Mouse (Mus musculus) midbrain, embryonic 15.5 days (tissue): Measurements from ENCODE around the gene Rnf7. TPM values are rescaled to one million over a fixed set of nuclear protein-coding genes. Genes with fewer than 3 reads are reported as not detected.
"Not testable (repeated sequence)": the region's sequence is repeated elsewhere in the genome, so short reads cannot be mapped to it uniquely, and the experiment has no call there.

Experiments
- ATAC-seq: fragments of 200-750 bp; cut with Nextera tagmentation; replicated peaks from 2 replicates; pipeline ENCODE4 v1.8.0; 2017; ENCODE audit warnings: moderate TSS enrichment
- H3K27ac ChIP-seq: fragments of 300-500 bp; sonication (generic); 2 replicates; pipeline ENCODE4 v1.5.1; 2015; ENCODE audit warnings: mild to moderate bottlenecking, inconsistent platforms
- H3K27me3 ChIP-seq: fragments of 300-500 bp; sonication (generic); replicated peaks from 2 replicates; pipeline ENCODE4 v1.6.1; 2015; ENCODE audit warnings: inconsistent platforms
- H3K36me3 ChIP-seq: fragments of 300-500 bp; sonication (generic); replicated peaks from 2 replicates; pipeline ENCODE4 v1.6.1; 2015; ENCODE audit warnings: inconsistent platforms
- H3K4me1 ChIP-seq: fragments of 300-500 bp; sonication (generic); 2 replicates; pipeline ENCODE4 v1.6.1; 2015; ENCODE audit warnings: inconsistent platforms
- H3K4me2 ChIP-seq: fragments of 300-500 bp; sonication (generic); 2 replicates; pipeline ENCODE4 v1.6.1; 2015; ENCODE audit warnings: inconsistent platforms, mild to moderate bottlenecking, moderate library complexity
- H3K4me3 ChIP-seq: fragments of 300-500 bp; sonication (generic); 2 replicates; pipeline ENCODE4 v1.5.1; 2015; ENCODE audit warnings: mild to moderate bottlenecking, inconsistent platforms
- H3K9ac ChIP-seq: fragments of 300-500 bp; sonication (generic); 2 replicates; pipeline ENCODE4 v1.6.1; 2015; ENCODE audit warnings: mild to moderate bottlenecking, inconsistent platforms
- H3K9me3 ChIP-seq: fragments of 300-500 bp; sonication (generic); 2 replicates; pipeline ENCODE4 v1.6.1; 2016; ENCODE audit warnings: inconsistent platforms
- WGBS: fragments of 180-500 bp; shearing (Covaris S2); methylation state at CpG from one replicate; pipeline ENCODE4 v1.1.7; 2015; ENCODE audit warnings: mixed read lengths; 5-methylcytosine and 5-hydroxymethylcytosine counted together
- polyA plus RNA-seq: library from polyadenylated mRNA; unstranded; fragments of >200 nt; fragmentation: Nextera tagmentation; extraction: Ambion mirVana; gene quantifications from 2 replicates; pipeline ENCODE4 v1.2.1, GENCODE M21; 2015

The Rnf7 gene
- polyA plus RNA-seq, 1 experiment from 2014 or later = 201 TPM

- no peaks in the 10 kb centered on the region for H3K9me3 ChIP-seq
- no peaks in the 10 kb centered on the region for H3K27me3 ChIP-seq
- no peaks in the 10 kb centered on the region for H3K36me3 ChIP-seq
- no peak overlapping the region for H3K9ac ChIP-seq
- ATAC-seq = no peak
- H3K27ac ChIP-seq = no peak overlapping the region
- H3K4me2 ChIP-seq = no peak overlapping the region
- H3K4me3 ChIP-seq = no peak overlapping the region
- peaks cover 7% of the 10 kb centered on the region for H3K4me1 ChIP-seq
- WGBS = 85% methylated on average over 6 of the region's 6 CpGs
Measured at GRCm38 (mm10) chr9:96502856-96503610, 24.6 kb upstream of the Rnf7 start.

GRCm38 (mm10) chr9:96501217-96501616 lies 22.7 kb upstream of the Rnf7 start:
- no peak overlapping the region for H3K9ac ChIP-seq
- 89% methylated on average over 7 of the region's 7 CpGs for WGBS
- ATAC-seq = no peak
- H3K4me3 ChIP-seq = no peak overlapping the region
- peaks cover 6% of the 10 kb centered on the region for H3K4me1 ChIP-seq
- no peaks in the 10 kb centered on the region for H3K36me3 ChIP-seq
- H3K27me3 ChIP-seq = no peaks in the 10 kb centered on the region
- no peaks in the 10 kb centered on the region for H3K9me3 ChIP-seq
- no peak overlapping the region for H3K27ac ChIP-seq
- no peak overlapping the region for H3K4me2 ChIP-seq

- Histone ChIP-seq H3K36me3 (no peaks in the 10 kb centered on the region), H3K9ac (no peak overlapping the region), H3K9me3 (no peaks in the 10 kb centered on the region), H3K4me3 (no peak overlapping the region), H3K4me1 (no peaks in the 10 kb centered on the region), H3K27ac (no peak overlapping the region), H3K27me3 (no peaks in the 10 kb centered on the region), H3K4me2 (no peak overlapping the region)
- WGBS = 44% methylated on average over 3 of the region's 3 CpGs
- no peak for ATAC-seq
Measured at GRCm38 (mm10) chr9:96493212-96493611, 14.7 kb upstream of the Rnf7 start.

- no peak for ATAC-seq
- no peak overlapping the region; the same call in 1 of the 2 replicates for H3K4me2 ChIP-seq
- 33% methylated on average over 12 of the region's 12 CpGs for whole genome bisulfite sequencing
Measured at GRCm38 (mm10) chr9:96491810-96492209, 13.3 kb upstream of the Rnf7 start.

DNA sequence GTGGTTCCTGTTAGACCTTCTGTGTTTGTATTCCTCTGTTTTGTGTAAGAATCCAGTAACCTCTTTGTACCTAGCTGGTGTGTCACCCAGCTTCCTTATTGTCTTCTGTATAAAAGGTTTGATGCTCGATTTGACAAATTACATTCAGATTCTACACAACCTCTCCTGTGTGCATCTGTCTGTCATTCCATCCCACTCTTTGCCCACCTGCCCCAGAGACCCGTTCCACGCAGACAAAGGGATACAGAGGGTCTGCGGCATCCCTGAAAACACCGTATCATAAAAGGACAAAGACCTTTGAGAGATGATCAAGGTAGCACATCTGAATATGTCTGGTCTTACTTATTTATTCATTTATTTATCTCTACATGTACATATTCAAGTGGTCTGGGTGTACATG lies 9.4 kb upstream of the Rnf7 start:
- not testable (repeated sequence) for H3K9me3 ChIP-seq, H3K4me2 ChIP-seq, H3K4me3 ChIP-seq, H3K9ac ChIP-seq, H3K27me3 ChIP-seq, H3K27ac ChIP-seq, ATAC-seq, H3K36me3 ChIP-seq, H3K4me1 ChIP-seq
- WGBS = 96% methylated on average over 5 of the region's 5 CpGs

More at GRCm38 (mm10) chr9:96491810-96492209, 13.3 kb upstream of the Rnf7 start:
- Histone ChIP-seq H3K27ac (no peak overlapping the region), H3K27me3 (no peaks in the 10 kb centered on the region), H3K4me1 (no peaks in the 10 kb centered on the region), H3K36me3 (no peaks in the 10 kb centered on the region), H3K9ac (no peak overlapping the region), H3K9me3 (no peaks in the 10 kb centered on the region), H3K4me3 (no peak overlapping the region)

GRCm38 (mm10) chr9:96483648-96484047 lies 5.2 kb upstream of the Rnf7 start:
- Histone ChIP-seq H3K9me3 (no peaks in the 10 kb centered on the region), H3K27me3 (no peaks in the 10 kb centered on the region), H3K4me3 (no peak overlapping the region), H3K9ac (no peak overlapping the region), H3K4me2 (no peak overlapping the region), H3K36me3 (no peaks in the 10 kb centered on the region), H3K4me1 (no peaks in the 10 kb centered on the region), H3K27ac (no peak overlapping the region)
- no peak for ATAC-seq
- 46% methylated on average over 2 of the region's 2 CpGs for WGBS

- WGBS = 73% methylated on average over 3 of the region's 3 CpGs
- no peak for ATAC-seq
- Histone ChIP-seq H3K9ac (no peak overlapping the region), H3K4me3 (no peak overlapping the region), H3K27me3 (no peaks in the 10 kb centered on the region), H3K4me1 (no peaks in the 10 kb centered on the region), H3K9me3 (no peaks in the 10 kb centered on the region), H3K36me3 (no peaks in the 10 kb centered on the region), H3K27ac (no peak overlapping the region), H3K4me2 (no peak overlapping the region)
Measured at GRCm38 (mm10) chr9:96483028-96483427, 4.6 kb upstream of the Rnf7 start.

DNA sequence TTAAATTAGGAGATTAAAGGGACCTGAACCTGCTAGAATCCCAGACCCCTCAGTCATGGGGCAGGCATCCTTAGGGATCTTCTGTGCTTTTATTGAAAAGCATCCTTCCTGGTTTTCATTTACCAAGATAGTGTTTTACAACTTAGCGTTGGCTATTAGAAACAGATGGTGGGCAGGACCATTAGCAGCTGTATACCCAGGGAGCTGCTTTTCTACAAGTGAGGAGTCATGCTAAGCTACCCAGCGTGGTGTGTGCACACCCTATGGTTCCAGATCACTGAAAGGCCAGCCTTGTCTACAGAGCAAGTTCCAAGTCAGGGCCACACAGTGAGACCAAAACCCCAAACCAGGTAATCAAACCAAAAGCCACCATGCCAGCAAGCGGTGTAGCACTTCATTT lies 6.1 kb downstream of the Rnf7 start:
- H3K4me1 ChIP-seq = peaks cover 16% of the 10 kb centered on the region
- ATAC-seq = no peak
- H3K4me2 ChIP-seq = no peak overlapping the region
- no peaks in the 10 kb centered on the region for H3K9me3 ChIP-seq
- WGBS = 84% methylated on average over 3 of the region's 3 CpGs
- peaks cover 19% of the 10 kb centered on the region; the same call in 1 of the 2 replicates for H3K36me3 ChIP-seq
- H3K4me3 ChIP-seq = no peak overlapping the region
- no peak overlapping the region for H3K9ac ChIP-seq
- H3K27ac ChIP-seq = no peak overlapping the region
- H3K27me3 ChIP-seq = no peaks in the 10 kb centered on the region

DNA sequence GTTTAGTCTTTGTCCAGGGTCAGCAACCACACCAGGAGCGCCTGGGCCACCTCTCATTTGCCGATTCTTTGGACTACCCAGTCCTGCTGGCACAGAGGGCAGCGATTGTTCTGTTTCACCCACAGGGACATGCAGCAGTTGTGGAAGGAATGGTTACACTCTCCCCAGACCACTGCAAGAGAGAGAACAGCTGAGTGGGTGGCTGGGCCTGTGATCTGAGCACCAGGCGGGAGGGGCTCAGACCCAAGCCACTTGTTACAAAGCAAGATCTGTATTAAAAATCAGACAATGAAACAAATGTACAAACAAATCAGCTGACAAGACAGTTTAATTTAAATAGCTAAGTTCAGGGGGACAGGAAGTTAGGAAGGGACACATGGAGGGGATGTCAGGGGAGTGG lies 6.8 kb downstream of the Rnf7 start:
- 72% methylated on average over 4 of the region's 4 CpGs for WGBS

DNA sequence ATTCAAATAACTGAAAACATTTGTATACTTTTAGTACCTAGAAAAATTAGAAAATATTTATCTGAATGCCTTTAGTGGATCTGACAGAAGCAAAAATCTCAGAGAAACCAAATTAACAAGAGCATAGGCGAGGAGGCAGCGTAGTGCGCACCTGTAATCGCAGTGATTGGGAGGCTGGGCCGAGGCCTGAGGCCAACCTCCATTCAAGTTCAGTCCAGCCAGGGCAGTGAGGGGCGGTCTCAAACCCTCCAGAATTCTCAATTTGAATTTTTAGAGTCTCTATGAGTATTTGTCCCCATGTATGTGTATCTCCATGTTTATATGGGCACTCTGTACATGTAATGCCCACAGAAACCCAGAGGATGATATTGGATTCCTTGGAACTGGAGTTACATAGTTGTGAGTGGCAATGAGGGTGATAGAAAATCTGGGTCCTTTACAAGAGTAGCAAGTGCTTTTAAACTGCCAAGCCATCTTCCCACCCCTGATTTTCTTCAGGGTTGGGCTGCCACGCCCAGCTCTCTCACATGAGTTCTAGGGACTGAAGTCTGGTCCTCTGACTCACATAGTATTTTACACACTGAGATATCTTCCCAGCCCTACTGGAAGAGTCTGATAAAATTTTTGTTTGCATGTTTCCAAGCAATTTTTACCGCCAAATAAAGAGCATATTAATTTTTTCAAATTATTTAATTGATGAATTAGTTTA lies 8.1 kb downstream of the Rnf7 start:
- H3K4me3 ChIP-seq = no peak overlapping the region
- no peak overlapping the region for H3K27ac ChIP-seq
- H3K4me2 ChIP-seq = no peak overlapping the region
- H3K27me3 ChIP-seq = no peaks in the 10 kb centered on the region
- peaks cover 5% of the 10 kb centered on the region for H3K4me1 ChIP-seq
- H3K9ac ChIP-seq = no peak overlapping the region
- H3K9me3 ChIP-seq = no peaks in the 10 kb centered on the region
- H3K36me3 ChIP-seq = peaks cover 23% of the 10 kb centered on the region
- 97% methylated on average over 8 of the region's 8 CpGs for WGBS
- no peak for ATAC-seq

More for the DNA sequence above, 6.8 kb downstream of the Rnf7 start:
- not testable (repeated sequence) for H3K9me3 ChIP-seq, H3K9ac ChIP-seq, H3K4me3 ChIP-seq, H3K27me3 ChIP-seq, H3K4me2 ChIP-seq, ATAC-seq, H3K27ac ChIP-seq, H3K4me1 ChIP-seq
- peaks cover 23% of the 10 kb centered on the region for H3K36me3 ChIP-seq

DNA sequence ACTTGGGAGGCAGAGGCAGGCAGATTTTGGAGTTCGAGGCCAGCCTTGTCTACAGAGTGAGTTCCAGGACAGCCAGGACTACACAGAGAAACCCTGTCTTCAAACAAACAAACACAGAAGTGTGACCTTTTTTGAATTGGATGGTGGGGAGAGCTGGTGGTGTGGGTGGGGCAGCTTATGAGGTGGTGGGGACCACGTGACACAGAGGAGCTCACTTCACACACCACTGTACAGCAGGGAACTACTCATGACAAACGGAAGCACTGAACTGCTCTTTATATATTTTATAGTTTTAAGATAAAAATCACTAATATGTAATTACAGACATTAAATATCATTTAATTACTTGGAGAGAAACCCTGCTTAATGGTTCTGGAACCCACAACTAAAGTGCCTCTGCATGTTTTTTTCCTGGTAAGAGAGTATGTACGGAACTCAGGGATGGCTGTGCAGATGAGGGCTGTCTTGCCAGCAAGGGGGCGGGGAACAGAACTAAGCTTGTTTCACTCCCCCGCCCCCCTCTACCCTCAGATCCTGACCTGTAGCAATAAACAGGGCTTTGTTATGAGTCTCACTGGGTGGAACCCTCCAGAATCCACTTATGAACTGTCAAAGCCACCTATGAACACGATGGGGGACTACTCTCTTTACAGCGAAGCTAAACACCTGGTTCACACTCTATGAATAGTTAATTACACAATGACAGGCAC lies 8.8 kb downstream of the Rnf7 start:
- peaks cover 23% of the 10 kb centered on the region for H3K36me3 ChIP-seq
- no peak overlapping the region for H3K27ac ChIP-seq
- no peak overlapping the region for H3K4me2 ChIP-seq
- no peak overlapping the region for H3K9ac ChIP-seq
- no peak overlapping the region for H3K4me3 ChIP-seq
- no peaks in the 10 kb centered on the region for H3K9me3 ChIP-seq
- no peaks in the 10 kb centered on the region for H3K27me3 ChIP-seq
- 69% methylated on average over 8 of the region's 8 CpGs for WGBS
- ATAC-seq = no peak
- H3K4me1 ChIP-seq = no peaks in the 10 kb centered on the region

GRCm38 (mm10) chr9:96463708-96464107 lies 14.8 kb downstream of the Rnf7 start:
- Histone ChIP-seq H3K9me3 (no peaks in the 10 kb centered on the region), H3K27me3 (no peaks in the 10 kb centered on the region), H3K4me2 (no peak overlapping the region), H3K27ac (no peak overlapping the region), H3K9ac (no peak overlapping the region), H3K4me1 (peaks cover 6% of the 10 kb centered on the region; the same call in 1 of the 2 replicates), H3K36me3 (peaks cover 7% of the 10 kb centered on the region; the same call in 1 of the 2 replicates), H3K4me3 (no peak overlapping the region)
- ATAC-seq = no peak
- 70% methylated on average over 10 of the region's 10 CpGs for WGBS
